Mouse (Mus musculus) layer of hippocampus, postnatal 14 days (tissue): ENCODE results near the gene Arl15. TPM values are rescaled to one million over a fixed set of nuclear protein-coding genes. Genes with fewer than 3 reads are reported as not detected.

Source experiments
- DNase-seq, 2 experiments: peaks; one replicate each; pipeline ENCODE4 v3.0.0; 2021 to 2022; ENCODE audit warnings: low spot score in 2 of 2, mixed read lengths in 1 of 2
- total RNA-seq, 2 experiments: library from RNA; stranded (reverse); gene quantifications; 2 replicates each; pipeline ENCODE4 v1.2.3; 2021

The Arl15 gene
- total RNA-seq, 2 experiments from 2014 or later = 49.2 to 52.8 TPM

- DNase-seq = no peak
Observed at GRCm38 (mm10) chr13:114189441-114189840, 395.1 kb downstream of the Arl15 start.

GRCm38 (mm10) chr13:114190898-114191297 is 396.6 kb downstream of the Arl15 start:
- no peak for DNase-seq

GRCm38 (mm10) chr13:114198252-114198799 is 404.0 kb downstream of the Arl15 start:
- peak in 1 of 2 experiments; percentile 12 for DNase-seq

GRCm38 (mm10) chr13:114199746-114200145 is 405.4 kb downstream of the Arl15 start:
- peak in 1 of 2 experiments; percentile 31 for DNase-seq

- DNase-seq = no peak
Observed at GRCm38 (mm10) chr13:114200545-114200944, 406.2 kb downstream of the Arl15 start.

- DNase-seq = no peak
Observed at GRCm38 (mm10) chr13:114202806-114203570, 408.7 kb downstream of the Arl15 start.

Other genes starting within 250 kb of the Arl15 start
- 10 to 100 TPM; 26.6 to 29.4 TPM for gene Snx18, start 175.9 kb upstream of the Arl15 start, total RNA-seq
- gene Hspb3, start 130.8 kb upstream of the Arl15 start, total RNA-seq = 1 to 10 TPM; 1.2 to 1.5 TPM